Mouse (Mus musculus) hindbrain, embryonic 16.5 days (tissue): ENCODE measurements around the gene Rtl10. TPM values are rescaled to one million over a fixed set of nuclear protein-coding genes. Genes with fewer than 3 reads are reported as not detected.

Experiments used
- ATAC-seq: fragments of 200-750 bp; cut with Nextera tagmentation; 2 replicates; pipeline ENCODE4 v1.8.0; 2017; ENCODE audit warnings: moderate TSS enrichment, moderate library complexity
- H3K27ac ChIP-seq: fragments of 300-500 bp; sonication (generic); 2 replicates; pipeline ENCODE4 v1.5.1; 2014; ENCODE audit warnings: low read depth, mild to moderate bottlenecking, control low read depth, low read length, moderate library complexity
- H3K27me3 ChIP-seq: fragments of 300-500 bp; sonication (generic); replicated peaks from 2 replicates; pipeline ENCODE4 v1.6.1; 2014; ENCODE audit warnings: low read length; ENCODE audit not compliant: control insufficient read depth, insufficient read depth
- H3K36me3 ChIP-seq: fragments of 300-500 bp; sonication (generic); 2 replicates; pipeline ENCODE4 v1.6.1; 2014; ENCODE audit warnings: mild to moderate bottlenecking, low read length, moderate library complexity, mixed read lengths; ENCODE audit not compliant: control insufficient read depth, insufficient read depth
- H3K4me1 ChIP-seq: fragments of 300-500 bp; sonication (generic); 2 replicates; pipeline ENCODE4 v1.6.1; 2014; ENCODE audit warnings: low read depth, low read length; ENCODE audit not compliant: control insufficient read depth, insufficient read depth
- H3K4me2 ChIP-seq: fragments of 300-500 bp; sonication (generic); 2 replicates; pipeline ENCODE4 v1.6.1; 2014; ENCODE audit warnings: mild to moderate bottlenecking, low read length, control low read depth, moderate library complexity
- H3K4me3 ChIP-seq: fragments of 300-500 bp; sonication (generic); 2 replicates; pipeline ENCODE4 v1.5.1; 2014; ENCODE audit warnings: mild to moderate bottlenecking, low read length, control low read depth, moderate library complexity
- H3K9ac ChIP-seq: fragments of 300-500 bp; sonication (generic); 2 replicates; pipeline ENCODE4 v1.6.1; 2014; ENCODE audit warnings: low read depth, mild to moderate bottlenecking, control low read depth, low read length, moderate library complexity
- H3K9me3 ChIP-seq: fragments of 300-500 bp; sonication (generic); 2 replicates; pipeline ENCODE4 v1.6.1; 2014; ENCODE audit warnings: mild to moderate bottlenecking, low read length, moderate library complexity; ENCODE audit not compliant: control insufficient read depth
- WGBS: fragments of 180-500 bp; shearing (Covaris S2); extraction: QIAGEN DNeasy Blood & Tissue Kit; methylation state at CpG from one replicate; pipeline ENCODE4 v1.1.7; 2014; 5-methylcytosine and 5-hydroxymethylcytosine counted together
- polyA plus RNA-seq: library from polyadenylated mRNA; unstranded; fragments of >200 nt; fragmentation: Nextera tagmentation; extraction: Ambion mirVana; gene quantifications from 2 replicates; pipeline ENCODE4 v1.2.1, GENCODE M21; 2015

Gene Rtl10
- polyA plus RNA-seq, 1 experiment from 2014 or later = 3.2 TPM

GRCm38 (mm10) chr16:18490894-18491293, 7.8 kb upstream of the Rtl10 start:
- no peaks in the 10 kb centered on the region for H3K27me3 ChIP-seq
- H3K27ac ChIP-seq = no peak overlapping the region
- WGBS = 67% methylated on average over 1 of the region's 1 CpGs
- no peaks in the 10 kb centered on the region for H3K36me3 ChIP-seq
- H3K9ac ChIP-seq = no peak overlapping the region
- H3K9me3 ChIP-seq = no peaks in the 10 kb centered on the region
- H3K4me2 ChIP-seq = no peak overlapping the region
- no peaks in the 10 kb centered on the region for H3K4me1 ChIP-seq
- ATAC-seq = no peak
- H3K4me3 ChIP-seq = no peak overlapping the region

DNA sequence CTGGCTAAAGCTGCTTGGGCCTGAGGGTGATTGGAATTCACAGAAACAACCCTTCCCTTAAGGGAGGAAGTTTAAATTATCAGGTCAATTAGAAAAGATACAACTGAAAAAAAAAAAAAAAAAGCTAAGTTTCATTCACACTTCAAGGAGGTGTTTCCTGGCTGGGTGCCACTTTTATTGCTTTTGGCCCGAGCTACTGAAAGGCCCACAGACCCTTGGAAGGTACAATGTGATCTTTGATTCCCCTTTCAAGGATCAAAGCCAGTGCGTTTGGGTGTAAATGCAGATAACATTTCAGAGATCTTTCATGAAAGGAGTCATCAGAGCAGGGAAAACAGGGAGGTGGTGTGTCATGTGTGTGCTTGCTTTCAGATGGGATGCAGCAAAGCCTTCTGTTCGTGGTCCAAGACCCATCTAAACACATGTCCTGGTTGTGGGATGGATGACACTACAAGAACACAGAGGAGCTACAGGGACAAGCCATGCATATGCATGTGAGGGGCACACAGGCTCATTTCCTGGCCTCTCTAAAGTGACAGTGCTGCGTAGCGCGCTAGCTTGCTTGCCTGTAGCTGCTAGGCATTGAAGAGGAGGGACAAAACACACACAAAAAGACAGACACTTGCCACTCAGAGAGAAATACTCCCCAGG, 711 bp upstream of the Rtl10 start:
- Histone ChIP-seq H3K4me1 (peaks cover 17% of the 10 kb centered on the region), H3K4me3 (peak overlapping the region; percentile 90), H3K27me3 (no peaks in the 10 kb centered on the region), H3K36me3 (peaks cover 12% of the 10 kb centered on the region), H3K27ac (peak overlapping the region; percentile 93), H3K9ac (peak overlapping the region; percentile 94), H3K9me3 (no peaks in the 10 kb centered on the region), H3K4me2 (peak overlapping the region; percentile 90)
- no peak; the same call in 1 of the 2 replicates for ATAC-seq
- WGBS = 4% methylated on average over 6 of the region's 6 CpGs

DNA sequence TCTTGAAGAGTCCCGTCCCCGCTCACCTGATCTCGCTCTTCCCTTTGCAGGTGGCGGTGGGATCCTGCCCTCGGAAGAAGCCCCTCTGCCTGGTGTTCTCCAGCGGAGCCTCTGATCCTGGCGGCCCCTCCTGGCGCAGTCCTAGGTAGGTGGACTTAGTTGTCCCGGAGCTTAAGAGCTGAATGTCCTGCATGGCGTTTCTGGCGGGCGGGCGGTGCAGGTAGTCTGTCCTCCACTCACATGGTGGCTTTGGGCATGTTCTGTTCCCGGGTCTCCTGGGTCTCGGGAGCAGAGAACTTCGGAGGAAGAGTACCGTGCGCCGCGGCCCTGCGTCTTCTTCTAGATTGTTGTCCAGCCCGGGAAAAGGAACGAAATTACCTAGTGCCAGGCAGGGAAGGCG, 295 bp downstream of the Rtl10 start:
- Histone ChIP-seq H3K27ac (peak overlapping the region; percentile 93), H3K36me3 (peaks cover 12% of the 10 kb centered on the region), H3K4me3 (peak overlapping the region; percentile 90), H3K27me3 (no peaks in the 10 kb centered on the region), H3K4me1 (peaks cover 17% of the 10 kb centered on the region), H3K4me2 (peak overlapping the region; percentile 90), H3K9ac (peak overlapping the region; percentile 94), H3K9me3 (no peaks in the 10 kb centered on the region)
- ATAC-seq = no peak
- WGBS = under 1% methylated on average over 24 of the region's 24 CpGs

DNA sequence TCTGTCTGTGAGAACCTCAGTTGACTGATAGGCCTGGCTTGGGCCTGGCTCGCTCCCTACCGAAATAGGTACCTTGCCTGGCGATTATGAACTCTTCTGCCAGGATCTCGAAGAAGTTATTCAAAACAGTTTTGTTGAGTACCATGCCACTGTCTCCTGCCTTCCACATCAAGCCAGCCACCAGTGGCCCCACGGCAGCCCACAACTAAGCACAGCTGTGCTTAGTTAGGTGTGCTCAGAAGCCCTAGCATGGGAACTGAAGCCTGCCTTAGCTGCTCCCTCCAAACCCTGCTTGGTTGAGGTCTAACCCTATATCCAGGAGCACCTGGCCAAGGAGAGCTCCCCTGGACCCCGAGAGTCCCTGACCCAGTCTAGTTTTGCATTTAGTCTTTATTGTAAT, 2.8 kb downstream of the Rtl10 start:
- Histone ChIP-seq H3K4me1 (peaks cover 17% of the 10 kb centered on the region), H3K27ac (no peak overlapping the region), H3K9me3 (no peaks in the 10 kb centered on the region), H3K27me3 (no peaks in the 10 kb centered on the region), H3K9ac (no peak overlapping the region), H3K4me2 (no peak overlapping the region), H3K4me3 (no peak overlapping the region), H3K36me3 (peaks cover 12% of the 10 kb centered on the region)
- 96% methylated on average over 6 of the region's 6 CpGs for WGBS
- ATAC-seq = no peak

- Histone ChIP-seq H3K36me3 (peaks cover 12% of the 10 kb centered on the region), H3K27me3 (no peaks in the 10 kb centered on the region)
These were observed 5.1 kb downstream of the Rtl10 start for GRCm38 (mm10) chr16:18503566-18504342.

GRCm38 (mm10) chr16:18506524-18507199, 8.0 kb downstream of the Rtl10 start:
- no peak overlapping the region for H3K9ac ChIP-seq
- H3K27me3 ChIP-seq = no peaks in the 10 kb centered on the region
- no peak overlapping the region for H3K4me3 ChIP-seq
- no peak overlapping the region for H3K27ac ChIP-seq
- H3K4me1 ChIP-seq = no peaks in the 10 kb centered on the region
- H3K36me3 ChIP-seq = peaks cover 5% of the 10 kb centered on the region
- 93% methylated on average over 3 of the region's 3 CpGs for WGBS
- no peaks in the 10 kb centered on the region for H3K9me3 ChIP-seq
- ATAC-seq = no peak
- H3K4me2 ChIP-seq = no peak overlapping the region

More at GRCm38 (mm10) chr16:18503566-18504342, 5.1 kb downstream of the Rtl10 start:
- Histone ChIP-seq H3K9ac (no peak overlapping the region), H3K9me3 (no peaks in the 10 kb centered on the region), H3K27ac (no peak overlapping the region), H3K4me2 (no peak overlapping the region), H3K4me3 (no peak overlapping the region), H3K4me1 (peaks cover 11% of the 10 kb centered on the region)
- ATAC-seq = no peak
- 96% methylated on average over 14 of the region's 14 CpGs for WGBS

DNA sequence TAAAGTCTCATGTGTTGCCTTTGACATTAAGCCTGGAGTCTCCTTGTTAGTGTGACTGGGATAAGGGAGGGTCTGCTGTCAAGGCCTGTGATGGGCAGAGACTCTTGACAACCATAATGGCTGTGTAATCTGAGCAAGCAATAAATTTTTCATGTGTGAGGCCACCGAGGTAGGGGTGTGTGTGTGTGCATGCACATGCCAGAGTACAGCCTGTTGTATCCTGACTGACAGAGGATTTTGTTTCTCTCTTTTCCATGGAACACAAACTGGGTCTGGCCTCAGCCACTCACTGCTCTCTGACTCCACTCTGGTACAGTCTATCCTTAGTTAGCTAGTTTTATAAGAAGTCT, 8.5 kb downstream of the Rtl10 start:
- H3K9me3 ChIP-seq = no peaks in the 10 kb centered on the region
- 75% methylated on average over 1 of the region's 1 CpGs for WGBS
- no peak overlapping the region for H3K9ac ChIP-seq
- H3K4me1 ChIP-seq = no peaks in the 10 kb centered on the region
- no peak overlapping the region for H3K4me3 ChIP-seq
- H3K36me3 ChIP-seq = 0 out of 2 replicates have a peak, but pooled peaks cover under 1% of the 10 kb centered on the region
- ATAC-seq = no peak
- H3K4me2 ChIP-seq = no peak overlapping the region
- no peaks in the 10 kb centered on the region for H3K27me3 ChIP-seq
- no peak overlapping the region for H3K27ac ChIP-seq

GRCm38 (mm10) chr16:18511741-18512140, 13.0 kb downstream of the Rtl10 start:
- H3K27ac ChIP-seq = no peak overlapping the region
- no peaks in the 10 kb centered on the region for H3K9me3 ChIP-seq
- H3K36me3 ChIP-seq = no peaks in the 10 kb centered on the region
- H3K4me1 ChIP-seq = no peaks in the 10 kb centered on the region
- no peak overlapping the region for H3K4me2 ChIP-seq
- H3K9ac ChIP-seq = no peak overlapping the region
- no peaks in the 10 kb centered on the region for H3K27me3 ChIP-seq
- WGBS = 83% methylated on average over 5 of the region's 5 CpGs
- H3K4me3 ChIP-seq = no peak overlapping the region
- no peak for ATAC-seq

DNA sequence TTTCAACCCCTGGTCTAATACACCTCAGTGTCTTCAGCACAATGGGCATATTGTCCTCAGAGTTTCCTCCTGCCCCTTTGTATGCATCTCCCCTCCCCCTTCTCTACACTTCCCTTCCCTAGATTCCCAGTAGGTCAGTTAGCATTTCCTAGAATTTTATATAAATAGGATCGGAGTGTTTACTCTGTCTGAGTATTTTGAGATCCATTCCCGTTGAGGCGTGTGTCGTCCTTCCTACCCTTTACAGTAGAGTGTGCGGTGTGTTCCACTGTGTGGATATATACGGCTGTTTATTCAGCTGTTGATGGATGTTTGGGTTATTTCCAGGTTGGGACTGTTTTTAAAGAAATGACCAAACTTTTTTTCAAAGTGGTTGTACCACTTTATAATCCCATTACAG, 14.8 kb downstream of the Rtl10 start:
- Histone ChIP-seq H3K4me3 (no peak overlapping the region), H3K4me1 (no peaks in the 10 kb centered on the region), H3K27ac (no peak overlapping the region), H3K36me3 (no peaks in the 10 kb centered on the region), H3K9ac (no peak overlapping the region), H3K9me3 (no peaks in the 10 kb centered on the region), H3K4me2 (no peak overlapping the region), H3K27me3 (no peaks in the 10 kb centered on the region)
- 73% methylated on average over 6 of the region's 6 CpGs for WGBS
- ATAC-seq = no peak
